Mouse (Mus musculus): ENCODE measurements around the gene Exoc6b.
"Not testable (repeated sequence)": the region's sequence is repeated elsewhere in the genome, so short reads cannot be mapped to it uniquely, and the experiment has no call there.

The Exoc6b gene

GRCm38 (mm10) chr6:85069023-85069985 lies at the start of gene Exoc6b:
Gene Exoc6b, minus strand, starts transcription at chr6:85069513.
- peak; percentile 54 for DNase-seq (ENCODE audit: low spot score)

- DNase-seq (ENCODE audit: low spot score), result not testable (repeated sequence)
Observed at GRCm38 (mm10) chr6:85117545-85118511, 48.5 kb upstream of the Exoc6b start.

GRCm38 (mm10) chr6:85105033-85105615 lies 35.8 kb upstream of the Exoc6b start:
- DNase-seq (ENCODE audit: low spot score), result no peak

GRCm38 (mm10) chr6:85103321-85103720 lies 34.0 kb upstream of the Exoc6b start:
- no peak for DNase-seq (ENCODE audit: low spot score)

- DNase-seq (ENCODE audit: low spot score), result no peak
Observed at GRCm38 (mm10) chr6:85096441-85096840, 27.1 kb upstream of the Exoc6b start.

- no peak for DNase-seq (ENCODE audit: low spot score)
Observed at GRCm38 (mm10) chr6:85087425-85087824, 18.1 kb upstream of the Exoc6b start.

GRCm38 (mm10) chr6:85086645-85087044 lies 17.3 kb upstream of the Exoc6b start:
- DNase-seq (ENCODE audit: low spot score), result no peak

GRCm38 (mm10) chr6:85076179-85076720 lies 6.9 kb upstream of the Exoc6b start:
- not testable (repeated sequence) for DNase-seq (ENCODE audit: low spot score)

- no peak for DNase-seq (ENCODE audit: low spot score)
Observed at GRCm38 (mm10) chr6:85074996-85075395, 5.7 kb upstream of the Exoc6b start.

DNA sequence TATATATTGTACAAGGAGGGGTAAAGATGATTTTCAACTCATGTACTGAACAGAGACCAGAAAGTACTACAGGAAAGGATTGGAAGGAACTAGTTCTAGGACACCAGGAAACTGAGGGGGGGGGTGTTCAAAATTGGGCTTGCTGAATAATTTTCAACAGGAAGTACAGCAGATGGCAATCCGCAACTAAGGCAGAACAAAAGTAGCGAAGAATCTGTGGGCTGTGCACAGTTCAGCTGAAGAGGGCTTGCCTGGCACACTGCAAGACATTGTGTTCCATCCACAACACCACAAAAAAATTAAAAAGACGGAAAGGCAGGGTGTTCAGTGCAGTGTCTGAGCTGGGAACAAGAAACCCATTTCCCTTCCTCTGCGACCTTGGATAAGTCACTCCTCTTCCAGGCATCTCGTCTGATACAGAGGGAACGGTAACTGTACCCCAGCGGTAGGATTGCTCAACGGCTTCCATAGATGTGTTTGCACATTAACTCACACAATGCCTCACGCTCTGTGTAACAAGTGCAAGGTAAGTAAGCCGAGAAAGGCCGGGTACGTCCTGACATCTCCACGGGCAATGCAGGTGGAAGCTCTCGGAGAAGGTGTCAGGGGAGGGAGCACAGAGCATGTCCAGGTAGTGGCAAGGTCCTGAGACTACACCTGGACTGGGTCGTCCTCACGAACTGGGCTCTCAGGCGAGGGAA lies 841 bp downstream of the Exoc6b start:
- DNase-seq (ENCODE audit: low spot score), result no peak

GRCm38 (mm10) chr6:85057641-85058040 lies 11.7 kb downstream of the Exoc6b start:
- no peak for DNase-seq (ENCODE audit: low spot score)

- no peak for DNase-seq (ENCODE audit: low spot score)
Observed at GRCm38 (mm10) chr6:85051109-85051508, 18.2 kb downstream of the Exoc6b start.

- no peak for DNase-seq (ENCODE audit: low spot score)
Observed at GRCm38 (mm10) chr6:85046531-85046930, 22.8 kb downstream of the Exoc6b start.

DNA sequence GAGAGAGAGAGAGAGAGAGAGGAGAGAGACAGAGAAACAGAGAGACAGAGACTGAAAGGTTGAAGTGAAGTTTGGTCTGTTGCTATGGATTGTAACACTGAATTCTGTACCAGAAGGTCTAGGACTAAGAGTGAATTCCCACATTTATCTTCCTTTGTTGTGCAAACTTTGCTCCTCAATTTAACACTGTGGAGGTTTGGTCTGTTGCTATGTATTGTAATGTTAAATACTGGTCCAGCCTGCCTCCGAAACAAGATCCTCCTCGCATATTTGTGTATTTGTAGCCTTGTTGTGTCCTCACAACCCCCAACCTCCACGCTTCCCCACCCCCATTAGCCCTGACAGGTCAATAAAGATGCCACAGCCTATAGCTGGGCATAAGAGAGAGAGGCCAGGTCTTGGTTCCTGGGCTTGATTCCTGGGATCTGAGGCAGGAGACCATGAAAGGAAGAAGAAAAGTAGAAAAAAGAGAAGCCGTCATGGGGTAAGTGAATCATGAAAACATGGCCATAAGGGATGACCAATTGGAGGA lies 24.6 kb downstream of the Exoc6b start:
- no peak for DNase-seq (ENCODE audit: low spot score)

DNA sequence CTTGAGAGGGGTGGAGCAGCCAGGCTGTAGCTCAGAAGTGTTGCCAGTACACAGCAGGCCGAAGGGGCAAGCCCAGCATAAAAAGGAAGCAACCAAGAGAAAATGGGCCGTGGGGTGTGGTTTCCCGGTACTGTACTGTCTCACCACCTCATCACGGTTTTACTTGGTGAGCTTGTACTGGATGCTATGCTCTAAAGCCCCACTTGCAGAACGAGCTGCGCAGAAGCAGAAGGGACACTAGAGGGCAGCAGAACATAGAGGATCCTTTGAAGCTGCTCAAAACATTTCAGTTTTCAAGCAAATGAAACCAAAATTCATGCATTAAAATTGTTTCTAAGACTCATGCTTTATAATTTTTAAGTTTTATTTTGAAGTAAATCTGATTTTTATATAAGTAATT lies 31.6 kb downstream of the Exoc6b start:
- DNase-seq (ENCODE audit: low spot score), result no peak

DNA sequence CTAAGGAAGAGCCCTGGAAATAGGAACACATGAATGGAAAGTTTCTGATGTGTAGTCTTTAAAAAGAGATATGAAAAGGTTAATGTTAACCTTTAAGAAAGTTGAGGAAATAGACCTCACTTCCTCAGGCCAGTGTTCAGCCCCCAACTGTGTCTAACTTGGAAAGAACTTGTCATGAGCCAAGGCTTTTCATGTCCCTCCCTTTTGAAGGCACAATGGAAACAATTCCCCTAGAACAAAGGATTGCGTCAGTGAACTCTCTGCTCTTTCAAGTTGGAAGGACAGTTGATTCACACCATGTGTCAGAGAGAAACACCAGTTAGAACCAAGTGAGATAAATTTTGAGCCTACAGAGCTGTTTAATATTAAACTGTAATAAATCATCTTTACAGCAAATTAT lies 39.6 kb downstream of the Exoc6b start:
- DNase-seq (ENCODE audit: low spot score), result no peak

DNA sequence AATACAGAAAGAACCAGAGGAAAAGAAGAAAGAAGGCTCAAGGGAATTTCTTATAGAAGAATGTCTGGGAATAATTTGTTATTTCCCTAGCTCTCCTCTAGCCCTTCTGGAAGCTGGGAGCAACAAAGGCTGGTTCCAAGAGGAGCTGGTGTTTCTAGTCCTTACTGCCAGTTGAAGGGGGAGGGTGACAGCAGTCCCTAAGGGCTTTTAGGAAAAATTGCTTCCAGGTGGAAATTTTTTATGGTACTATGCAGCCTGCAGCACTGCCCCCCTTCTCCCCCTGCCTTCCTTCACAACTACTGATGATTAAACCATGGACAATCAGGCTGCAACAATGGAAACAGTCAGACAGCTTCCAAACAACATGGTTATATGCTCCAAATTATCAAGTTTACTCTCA lies 44.9 kb downstream of the Exoc6b start:
- DNase-seq (ENCODE audit: low spot score), result no peak

DNA sequence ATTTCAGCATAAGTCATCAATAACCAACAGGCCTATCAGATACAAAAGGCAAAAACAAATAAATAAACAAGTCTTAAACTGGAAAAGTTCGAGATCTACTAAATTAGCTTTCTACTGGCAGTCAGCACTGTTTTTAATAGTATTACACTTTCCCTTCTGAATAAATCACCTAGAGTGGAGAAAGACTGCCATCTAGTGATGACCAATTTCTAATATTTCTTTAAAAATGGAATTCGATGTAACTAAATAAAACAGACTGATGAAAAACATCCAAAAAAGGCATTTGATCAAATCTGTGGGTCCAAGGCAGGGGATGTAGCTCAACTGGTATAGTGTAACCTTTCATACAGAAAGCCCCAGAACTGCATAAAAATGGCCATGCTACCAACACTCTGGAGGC lies 52.3 kb downstream of the Exoc6b start:
- no peak for DNase-seq (ENCODE audit: low spot score)

GRCm38 (mm10) chr6:85013906-85014305 lies 55.4 kb downstream of the Exoc6b start:
- no peak for DNase-seq (ENCODE audit: low spot score)

DNA sequence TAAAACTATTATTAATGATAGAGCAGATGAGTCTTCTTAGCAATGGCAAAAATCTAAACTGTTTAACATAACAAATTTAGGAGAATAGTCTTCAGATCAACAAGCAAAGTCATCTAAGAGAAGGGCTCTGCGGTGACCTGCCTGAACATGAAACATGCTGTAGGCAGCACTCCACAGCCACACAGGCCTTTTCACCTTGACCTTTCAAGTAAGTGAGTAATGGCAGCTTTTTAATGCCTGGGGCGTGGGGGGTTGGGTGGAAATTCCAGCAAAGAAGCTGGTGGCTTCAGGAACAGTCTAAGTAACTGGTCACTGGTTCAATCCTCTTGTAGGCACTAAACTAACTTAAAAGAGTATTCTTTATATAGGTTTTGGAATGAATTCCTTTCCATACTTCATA lies 58.9 kb downstream of the Exoc6b start:
- DNase-seq (ENCODE audit: low spot score), result no peak

GRCm38 (mm10) chr6:84995418-84995817 lies 73.9 kb downstream of the Exoc6b start:
- no peak for DNase-seq (ENCODE audit: low spot score)
